Mouse (Mus musculus) G1E-ER4 (cell line): ENCODE measurements around the gene Ripk3. TPM values are rescaled to one million over a fixed set of nuclear protein-coding genes. Genes with fewer than 3 reads are reported as not detected.

Experiments used
- GATA1 ChIP-seq: IDR thresholded peaks from one replicate; pipeline ENCODE4 v1.8.0; 2012; ENCODE audit warnings: low read length, inconsistent platforms
- polyA plus RNA-seq: library from polyadenylated mRNA; stranded (reverse); fragments of >175 nt; gene quantifications from 2 replicates; pipeline ENCODE4 v1.2.3, GENCODE M21; 2012

Ripk3 gene
- 0.28 and 0.29 TPM in 2 replicates for polyA plus RNA-seq

DNA sequence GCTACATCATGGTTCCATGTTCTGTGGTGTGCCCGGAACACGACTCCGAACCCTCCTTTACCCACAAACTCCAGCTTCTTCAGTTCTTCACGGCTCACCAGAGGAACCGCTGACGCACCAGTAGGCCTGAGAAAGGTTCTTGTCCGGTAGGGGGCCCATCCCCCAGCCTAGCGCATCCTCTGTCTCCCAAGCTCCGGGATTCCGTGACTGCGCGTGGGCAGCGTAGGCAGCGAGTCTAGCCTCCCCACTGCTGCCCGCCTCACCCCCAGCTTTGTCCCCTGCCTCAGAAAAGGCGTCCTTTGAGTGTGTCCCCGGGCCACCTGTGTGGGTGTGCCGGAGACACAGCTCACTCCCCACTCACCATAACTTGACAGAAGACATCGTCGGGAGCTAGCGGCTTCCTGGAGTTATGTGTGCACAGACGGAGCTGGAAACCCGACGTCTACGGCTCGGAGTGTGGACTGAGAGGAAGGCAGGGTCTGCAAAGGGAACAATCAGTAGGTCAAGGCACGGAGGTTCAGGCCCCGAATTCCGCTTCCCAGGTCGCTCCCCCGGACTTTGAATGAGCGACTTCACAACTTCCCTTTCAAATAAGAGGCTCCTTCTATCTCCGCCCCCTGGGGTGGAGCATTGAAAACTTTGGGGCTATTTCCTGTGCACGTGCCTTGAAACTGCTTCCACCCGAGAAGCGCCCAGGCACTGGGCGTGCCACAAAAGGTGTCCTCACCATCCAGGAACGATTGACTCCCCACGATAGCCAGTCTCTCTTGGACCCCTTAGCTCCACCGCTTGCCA is at the start of gene Ripk3:
TSS of gene Ripk3 (minus strand) at position 610 of the 795 bp plus-strand sequence.
- no peak for TF ChIP-seq GATA1

DNA sequence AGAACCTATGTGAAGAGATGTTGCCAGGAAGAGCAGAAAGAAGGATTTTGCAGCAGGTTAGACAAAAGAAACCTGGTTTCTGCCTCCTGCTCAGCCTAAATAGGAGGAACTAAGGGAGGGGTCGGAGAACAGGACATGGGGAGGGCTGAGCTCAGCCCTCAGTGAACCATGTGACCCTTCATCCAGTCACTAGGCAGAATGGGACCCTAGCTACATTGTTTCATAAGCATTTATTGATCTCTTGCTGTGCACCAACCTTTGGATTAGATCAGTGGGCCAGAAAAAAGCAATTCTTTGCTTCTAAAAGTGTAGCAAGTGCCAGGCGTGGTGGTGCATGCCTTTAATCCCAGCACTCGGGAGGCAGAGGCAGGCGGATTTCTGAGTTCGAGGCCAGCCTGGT is 49.6 kb upstream of the Ripk3 start:
- no peak for TF ChIP-seq GATA1

DNA sequence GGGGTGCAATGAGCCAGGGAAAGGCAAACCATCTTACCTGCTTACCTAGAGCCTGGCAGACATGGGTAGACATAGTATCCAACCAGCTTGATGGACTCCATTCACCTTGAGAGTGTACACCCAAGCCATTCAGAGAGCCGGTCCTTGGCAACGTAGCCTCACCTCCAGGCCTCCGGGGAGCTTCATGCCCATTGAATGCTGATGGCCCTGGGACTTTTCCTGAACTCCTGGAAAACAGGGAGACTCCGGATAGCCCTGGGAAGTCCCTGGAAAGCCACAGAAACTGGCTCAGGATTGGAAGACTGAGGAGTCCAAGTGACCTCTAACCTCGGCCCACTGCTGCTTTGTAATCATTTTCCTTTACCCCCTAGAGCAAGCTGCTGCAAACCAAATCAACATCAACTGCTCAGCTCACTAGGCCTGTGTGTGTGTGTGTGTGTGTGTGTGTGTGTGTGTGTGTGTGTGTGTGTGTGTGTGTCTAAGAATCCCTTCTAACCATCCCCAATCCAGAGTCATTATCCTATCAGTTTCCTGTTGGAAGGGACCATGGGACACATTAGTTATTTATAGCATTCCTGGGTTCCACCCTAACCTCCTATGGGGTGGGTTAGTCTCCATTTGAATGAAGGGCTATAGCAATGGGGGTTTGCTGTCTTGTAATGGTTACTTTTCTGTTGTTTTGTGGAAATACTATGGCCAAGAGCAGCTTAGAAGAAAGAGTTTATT is 46.3 kb upstream of the Ripk3 start:
- TF ChIP-seq GATA1: no peak

DNA sequence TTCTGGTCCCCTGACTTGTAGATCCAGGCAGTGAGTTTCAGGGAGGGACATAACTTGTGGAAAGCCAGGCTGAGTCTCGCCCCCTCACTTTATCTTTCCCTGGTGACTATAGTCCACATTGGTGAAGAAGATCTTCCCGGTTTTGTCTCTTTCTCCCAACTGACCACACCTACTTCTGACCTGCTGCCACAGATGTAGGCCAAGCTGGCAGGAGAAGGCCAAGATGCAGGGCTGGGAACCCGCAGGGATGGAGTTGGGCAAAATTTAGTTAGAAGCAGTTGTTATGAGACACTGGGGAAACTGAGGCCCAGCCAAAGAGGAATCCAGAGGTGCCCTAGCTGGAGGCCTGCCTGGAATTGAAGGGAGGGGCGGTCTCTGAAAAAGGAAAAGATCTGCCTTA is 44.5 kb upstream of the Ripk3 start:
- no peak for TF ChIP-seq GATA1

DNA sequence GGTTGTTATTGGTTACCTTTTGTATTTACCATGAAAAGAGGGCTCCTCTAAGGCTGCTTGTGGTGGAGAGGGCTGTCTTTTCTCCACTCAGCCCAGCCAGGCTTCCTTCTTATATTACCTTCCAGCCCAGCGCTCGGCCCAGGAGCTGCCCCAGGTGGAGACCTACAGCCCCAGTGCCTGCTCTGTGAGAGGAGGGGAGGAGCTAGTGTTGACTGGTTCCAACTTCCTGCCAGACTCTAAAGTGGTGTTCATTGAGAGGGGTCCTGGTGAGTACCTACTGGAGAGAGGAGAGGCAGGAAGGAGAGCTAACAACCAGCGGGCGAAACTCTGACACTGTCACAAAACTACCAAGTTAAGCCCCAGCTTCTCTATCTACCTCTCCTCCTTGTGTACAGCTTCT is 41.7 kb upstream of the Ripk3 start:
- no peak for TF ChIP-seq GATA1

DNA sequence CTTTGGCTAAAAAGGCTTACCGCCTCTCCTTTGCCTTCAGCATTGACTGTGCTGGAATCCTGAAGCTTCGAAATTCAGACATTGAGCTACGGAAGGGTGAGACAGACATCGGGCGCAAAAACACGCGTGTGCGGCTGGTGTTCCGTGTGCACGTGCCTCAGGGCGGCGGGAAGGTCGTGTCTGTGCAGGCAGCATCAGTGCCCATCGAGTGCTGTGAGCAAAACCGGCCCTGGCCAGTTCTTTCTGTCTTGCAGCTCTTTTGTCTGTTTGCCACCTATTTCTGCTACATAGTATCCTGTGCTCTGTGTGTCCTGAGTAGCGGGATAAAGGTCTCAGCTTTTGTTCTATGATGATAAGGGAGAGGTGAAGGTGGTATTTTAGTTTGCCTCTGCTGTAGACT is 41.2 kb upstream of the Ripk3 start:
- no peak for TF ChIP-seq GATA1

DNA sequence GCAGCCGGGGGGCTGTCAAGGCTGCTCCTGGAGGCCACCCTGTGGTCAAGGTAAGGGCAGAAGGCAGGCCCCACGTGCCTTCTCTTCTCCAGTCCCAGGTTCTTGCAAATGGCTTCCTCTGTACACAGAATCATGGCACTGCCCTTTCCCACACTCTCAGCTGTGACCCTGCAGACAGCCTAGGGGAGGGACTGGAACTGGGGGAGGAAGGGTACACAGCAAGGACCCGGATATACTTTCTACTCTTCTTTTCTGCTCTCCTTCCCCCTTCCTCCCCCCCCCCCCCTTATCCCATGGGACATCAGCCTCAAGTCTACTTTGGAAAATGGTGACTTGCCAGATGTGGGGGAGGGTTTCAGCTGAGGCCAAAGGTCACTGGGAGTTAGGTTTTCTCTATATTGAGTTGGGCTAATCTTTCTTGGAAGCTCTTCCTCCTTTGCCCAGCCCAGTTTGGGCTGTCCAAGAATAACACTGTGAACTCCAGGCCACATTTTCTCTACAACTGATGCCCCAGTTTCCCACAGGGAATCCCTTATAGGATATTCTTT is 40.1 kb upstream of the Ripk3 start:
- no peak for TF ChIP-seq GATA1

DNA sequence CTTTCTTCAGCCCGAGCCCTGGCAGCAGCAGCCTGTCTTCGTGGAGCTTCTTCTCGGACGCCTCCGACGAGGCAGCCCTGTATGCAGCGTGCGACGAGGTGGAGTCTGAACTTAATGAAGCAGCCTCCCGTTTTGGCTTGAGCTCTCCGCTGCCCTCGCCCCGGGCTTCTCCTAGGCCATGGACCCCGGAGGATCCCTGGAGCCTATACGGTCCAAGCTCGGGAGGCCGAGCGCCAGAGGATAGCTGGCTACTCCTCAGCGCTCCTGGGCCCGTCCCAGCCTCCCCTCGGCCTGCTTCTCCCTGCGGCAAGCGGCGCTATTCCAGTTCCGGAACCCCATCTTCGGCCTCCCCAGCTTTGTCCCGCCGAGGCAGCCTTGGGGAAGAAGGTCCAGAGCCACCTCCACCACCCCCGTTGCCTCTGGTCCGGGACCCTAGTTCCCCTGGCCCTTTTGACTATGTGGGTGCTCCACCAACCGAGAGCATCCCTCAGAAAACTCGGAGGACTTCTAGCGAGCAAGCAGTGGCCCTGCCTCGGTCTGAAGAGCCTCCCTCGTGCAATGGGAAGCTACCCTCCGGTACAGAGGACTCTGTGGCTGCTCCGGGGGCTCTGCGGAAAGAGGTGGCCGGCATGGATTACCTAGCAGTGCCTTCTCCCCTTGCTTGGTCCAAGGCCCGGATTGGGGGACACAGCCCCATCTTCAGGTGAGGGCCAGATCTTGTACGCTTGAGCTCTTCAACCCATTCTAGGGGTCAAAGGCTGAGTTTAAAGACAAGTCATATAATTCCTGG is 38.1 kb upstream of the Ripk3 start:
- no peak for TF ChIP-seq GATA1

DNA sequence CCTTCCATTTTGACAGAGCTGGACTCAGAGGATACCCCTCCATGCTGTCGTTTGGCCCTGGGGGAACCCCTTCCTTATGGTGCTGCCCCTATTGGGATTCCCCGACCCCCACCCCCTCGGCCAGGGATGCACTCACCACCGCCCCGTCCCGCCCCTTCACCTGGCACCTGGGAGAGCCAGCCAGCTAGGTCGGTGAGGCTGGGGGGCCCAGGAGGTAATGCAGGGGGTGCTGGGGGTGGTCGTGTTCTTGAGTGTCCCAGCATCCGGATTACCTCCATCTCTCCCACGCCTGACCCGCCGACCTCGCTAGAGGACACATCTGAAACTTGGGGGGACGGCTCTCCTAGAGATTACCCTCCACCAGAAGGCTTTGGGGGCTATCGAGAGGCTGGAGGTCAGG is 37.5 kb upstream of the Ripk3 start:
- TF ChIP-seq GATA1: no peak

DNA sequence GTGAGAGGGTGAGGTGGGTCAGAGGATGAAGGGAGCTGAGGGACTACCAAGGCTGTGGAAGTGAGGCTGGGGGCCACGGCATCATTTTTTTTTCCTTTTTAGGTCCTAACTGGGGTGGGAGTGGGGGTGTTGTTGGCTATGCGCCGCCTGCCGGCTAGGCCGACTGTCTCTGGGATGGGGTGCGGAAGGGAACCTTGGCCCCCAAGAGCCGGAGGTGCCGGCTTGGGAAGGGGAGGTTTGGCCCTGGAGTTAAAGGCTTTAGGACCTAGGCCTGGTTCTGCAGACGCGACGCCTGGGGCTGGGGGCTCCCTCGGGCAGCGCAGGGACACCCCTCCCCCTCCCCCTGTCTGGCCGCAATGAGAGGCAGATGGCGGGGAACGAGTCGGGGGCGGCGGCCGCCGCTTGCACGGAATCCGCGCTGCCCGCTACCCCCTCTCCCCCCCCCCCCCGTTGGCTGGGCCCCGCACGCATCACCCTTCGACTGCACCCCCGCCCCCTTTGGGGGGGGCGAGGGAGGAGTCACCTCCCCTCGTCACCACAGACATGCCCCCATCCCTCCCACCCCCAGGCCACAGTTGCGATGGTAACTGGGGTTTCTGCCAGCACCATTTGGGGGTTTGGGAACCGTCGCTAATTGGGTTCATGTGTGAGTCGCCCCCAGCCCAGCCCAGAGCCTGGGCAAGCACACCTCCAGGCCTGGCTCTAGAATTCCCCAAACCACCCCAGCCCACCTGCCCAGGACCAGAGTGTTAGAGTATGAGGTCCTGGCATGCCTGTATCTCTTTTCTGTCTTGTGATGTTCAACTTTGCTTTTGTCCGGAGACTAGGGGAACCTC is 36.8 kb upstream of the Ripk3 start:
- no peak for TF ChIP-seq GATA1

DNA sequence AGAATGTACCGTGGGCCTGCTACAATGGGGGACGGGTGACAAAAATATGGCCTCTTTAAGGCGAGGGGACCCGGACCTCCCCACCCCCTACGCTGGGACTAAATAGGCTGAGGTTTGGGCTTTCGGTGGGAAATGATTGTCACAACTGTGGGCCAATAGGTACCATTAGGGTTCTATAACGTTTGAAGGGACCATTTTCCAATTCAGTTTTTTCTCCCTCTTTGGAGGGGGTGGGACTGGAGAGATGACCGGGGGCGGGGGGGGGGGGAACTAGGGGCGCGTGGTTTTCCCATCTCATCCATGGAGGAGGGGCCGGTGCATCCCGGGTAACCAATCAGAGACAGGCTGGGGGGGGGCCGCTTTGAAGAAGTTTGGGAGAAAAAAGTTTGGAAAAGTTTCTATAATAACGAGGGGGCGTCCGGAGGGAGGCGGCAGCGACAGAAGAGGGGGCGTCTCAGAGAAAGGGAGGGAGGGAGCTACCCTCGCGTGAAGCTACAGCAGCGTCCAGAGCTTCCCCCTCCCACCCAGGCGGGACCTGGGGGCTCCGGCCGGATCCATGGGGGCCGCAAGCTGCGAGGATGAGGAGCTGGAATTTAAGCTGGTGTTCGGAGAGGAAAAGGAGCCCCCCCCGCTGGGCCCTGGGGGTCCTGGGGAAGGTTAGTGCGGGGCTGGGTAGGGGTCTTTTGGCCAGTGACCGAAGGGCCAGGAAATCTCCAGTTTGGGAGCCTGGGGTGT is 36.0 kb upstream of the Ripk3 start:
- no peak for TF ChIP-seq GATA1

DNA sequence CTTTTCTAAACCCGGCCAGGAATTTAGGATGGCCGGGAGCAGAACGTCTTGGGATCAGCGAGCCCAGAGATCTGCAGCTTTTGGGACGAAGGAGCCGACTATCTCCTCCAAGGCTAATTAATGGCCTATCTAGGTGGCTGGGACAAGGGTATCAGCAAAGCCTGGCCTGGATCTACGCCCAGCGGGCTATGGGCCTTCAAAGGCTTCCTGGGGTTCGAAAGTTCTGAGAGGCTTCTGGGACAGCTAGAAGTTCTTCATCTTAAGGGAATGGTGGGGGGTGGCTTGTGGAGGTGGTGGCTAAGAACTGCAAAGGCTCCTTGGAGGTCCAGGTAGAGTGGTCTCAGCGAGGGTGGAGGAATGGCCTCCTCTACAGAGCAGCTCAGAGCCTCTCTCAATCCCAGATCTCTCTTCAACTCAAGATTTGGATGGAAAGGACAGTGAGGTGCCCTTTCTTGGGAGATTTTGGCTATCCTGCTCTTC is 35.4 kb upstream of the Ripk3 start:
- TF ChIP-seq GATA1: no peak

DNA sequence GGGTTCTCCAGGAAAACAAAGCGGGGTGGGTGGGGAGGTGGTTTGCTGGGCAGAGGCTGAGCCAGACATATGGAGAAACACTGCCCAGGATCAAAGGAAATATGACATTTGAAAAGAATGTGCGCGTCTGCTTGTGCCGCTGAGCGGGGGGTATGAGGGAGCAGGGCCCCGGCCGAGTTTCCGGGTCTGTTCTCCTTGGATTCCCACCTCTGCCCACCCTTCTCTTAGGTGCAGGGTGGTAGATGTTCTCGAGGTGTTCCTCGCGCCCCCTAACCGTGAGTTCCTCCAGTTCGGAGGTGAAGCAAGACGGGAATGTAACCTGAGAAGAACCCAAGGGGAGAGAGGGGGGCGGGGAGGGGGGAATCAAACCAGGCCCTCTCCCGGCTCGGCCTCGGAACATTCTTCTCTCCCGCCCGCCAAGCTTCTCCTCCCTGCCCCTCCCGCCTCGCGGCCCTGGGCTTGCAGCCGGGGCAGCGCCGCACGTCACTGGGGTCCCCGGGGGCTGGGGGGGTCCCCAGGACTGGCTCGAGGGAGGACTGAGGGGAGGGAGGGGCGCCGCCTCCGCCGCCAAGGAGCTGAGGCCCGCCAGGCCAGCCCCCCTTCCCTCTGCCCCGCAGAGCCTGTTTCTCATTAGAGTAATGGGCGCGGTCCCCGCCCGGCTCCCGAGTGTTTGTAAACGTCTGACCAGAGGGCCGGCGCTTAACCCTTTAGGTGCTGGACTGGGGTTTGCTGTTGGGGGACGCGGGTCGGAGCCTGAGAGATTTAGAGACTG is 34.5 kb upstream of the Ripk3 start, which contains the start of gene Nfatc4:
TSS of gene Nfatc4 (plus strand) at position 154 of the 772 bp plus-strand sequence.
- no peak for TF ChIP-seq GATA1
